Mouse (Mus musculus) spleen, adult 2 months (tissue): ENCODE measurements at regions not wholly inside any gene's neighbourhood (a gene's known extent, or its start where the extent isn't known, plus 50 kb on each side); places are given as distances from the start of the nearest gene placed in this dataset.

Experiments
- DNase-seq, 2 experiments: peaks; one replicate each; pipeline versions ENCODE4 v3.0.0 to v3.0.0-alpha.2; 2012 to 2021; ENCODE audit warnings: low spot score in 2 of 2, low read depth in 1 of 2
- H3K27ac ChIP-seq: fragments of 200-500 bp; 2 replicates; pipeline ENCODE4 v1.5.1; 2012; ENCODE audit warnings: low read length, inconsistent platforms; ENCODE audit not compliant: insufficient read depth
- H3K27me3 ChIP-seq: fragments of 200-500 bp; 2 replicates; pipeline ENCODE4 v1.6.1; 2012; ENCODE audit warnings: mild to moderate bottlenecking, moderate library complexity, low read length, inconsistent platforms; ENCODE audit not compliant: control insufficient read depth, insufficient read depth
- H3K36me3 ChIP-seq: fragments of 200-500 bp; 2 replicates; pipeline ENCODE4 v1.6.1; 2012; ENCODE audit warnings: mild to moderate bottlenecking, low read length, inconsistent platforms; ENCODE audit not compliant: control insufficient read depth, insufficient read depth
- H3K4me1 ChIP-seq: fragments of 200-500 bp; 2 replicates; pipeline ENCODE4 v1.6.1; 2011; ENCODE audit warnings: inconsistent platforms; ENCODE audit not compliant: control insufficient read depth, insufficient read depth, insufficient read length
- H3K4me3 ChIP-seq: fragments of 200-500 bp; 2 replicates; pipeline ENCODE4 v1.5.1; 2011; ENCODE audit warnings: mild to moderate bottlenecking, inconsistent platforms; ENCODE audit not compliant: insufficient read depth, insufficient read length; ENCODE audit errors: extremely low read depth
- CTCF ChIP-seq: fragments of 200-500 bp; IDR thresholded peaks from 2 replicates; pipeline ENCODE4 v1.5.1; 2011; ENCODE audit warnings: mild to moderate bottlenecking, inconsistent platforms; ENCODE audit not compliant: insufficient read depth, insufficient read length, insufficient replicate concordance; ENCODE audit errors: extremely low read depth
- POLR2A ChIP-seq: fragments of 200-500 bp; IDR thresholded peaks from 2 replicates; pipeline ENCODE4 v1.6.1; 2011; ENCODE audit warnings: low read depth, low read length, inconsistent platforms
- WGBS: fragments of 180-500 bp; shearing (Covaris S2); methylation state at CpG from one replicate; pipeline ENCODE4 v1.1.7; 2018; 5-methylcytosine and 5-hydroxymethylcytosine counted together

GRCm38 (mm10) chr7:36322181-36322580, 375.7 kb upstream of the Tshz3 start:
- TF ChIP-seq CTCF (no peak), POLR2A (no peak)
- no peak overlapping the region for H3K27ac ChIP-seq
- DNase-seq = no peak
- no peak overlapping the region for H3K4me3 ChIP-seq
- no peaks in the 10 kb centered on the region for H3K27me3 ChIP-seq
- H3K36me3 ChIP-seq = no peaks in the 10 kb centered on the region
- 80% methylated on average over 4 of the region's 4 CpGs for WGBS
- H3K4me1 ChIP-seq = no peaks in the 10 kb centered on the region

- Histone ChIP-seq H3K4me3 (no peak overlapping the region), H3K36me3 (no peaks in the 10 kb centered on the region), H3K27me3 (no peaks in the 10 kb centered on the region), H3K27ac (no peak overlapping the region), H3K4me1 (no peaks in the 10 kb centered on the region)
- TF ChIP-seq POLR2A (no peak), CTCF (no peak)
- 80% methylated on average over 3 of the region's 3 CpGs for WGBS
- DNase-seq = no peak
Observed at GRCm38 (mm10) chr7:36317466-36318212, 380.3 kb upstream of the Tshz3 start.

GRCm38 (mm10) chr7:36313751-36314150, 384.2 kb upstream of the Tshz3 start:
- no peak for DNase-seq
- Histone ChIP-seq H3K27me3 (no peaks in the 10 kb centered on the region), H3K27ac (no peak overlapping the region), H3K36me3 (no peaks in the 10 kb centered on the region), H3K4me3 (no peak overlapping the region), H3K4me1 (no peaks in the 10 kb centered on the region)
- 85% methylated on average over 1 of the region's 1 CpGs for WGBS
- no peak for TF ChIP-seq POLR2A
- no peak for TF ChIP-seq CTCF

- Histone ChIP-seq H3K4me1 (no peaks in the 10 kb centered on the region), H3K4me3 (no peak overlapping the region), H3K36me3 (no peaks in the 10 kb centered on the region), H3K27me3 (no peaks in the 10 kb centered on the region), H3K27ac (no peak overlapping the region)
- no peak for DNase-seq
- TF ChIP-seq CTCF (no peak), POLR2A (no peak)
- 87% methylated on average over 5 of the region's 5 CpGs for WGBS
Observed at GRCm38 (mm10) chr7:36309761-36310605, 387.9 kb upstream of the Tshz3 start.

- no peak for DNase-seq
- H3K36me3 ChIP-seq = no peaks in the 10 kb centered on the region
Observed at GRCm38 (mm10) chr7:36308726-36309125, 389.2 kb upstream of the Tshz3 start.

GRCm38 (mm10) chr7:36308106-36308620, 389.8 kb upstream of the Tshz3 start:
- no peak overlapping the region for H3K4me3 ChIP-seq
- 84% methylated on average over 10 of the region's 10 CpGs for WGBS
- TF ChIP-seq CTCF (no peak), POLR2A (no peak)

More at GRCm38 (mm10) chr7:36308726-36309125, 389.2 kb upstream of the Tshz3 start:
- WGBS = 86% methylated on average over 9 of the region's 9 CpGs
- TF ChIP-seq POLR2A (no peak), CTCF (no peak)
- no peaks in the 10 kb centered on the region for H3K4me1 ChIP-seq
- H3K27ac ChIP-seq = no peak overlapping the region
- H3K4me3 ChIP-seq = no peak overlapping the region
- no peaks in the 10 kb centered on the region for H3K27me3 ChIP-seq

GRCm38 (mm10) chr7:36277275-36277674, 420.6 kb upstream of the Tshz3 start:
- H3K27ac ChIP-seq = no peak overlapping the region
- no peaks in the 10 kb centered on the region for H3K4me1 ChIP-seq
- TF ChIP-seq POLR2A = no peak
- TF ChIP-seq CTCF = no peak
- no peak overlapping the region for H3K4me3 ChIP-seq
- H3K36me3 ChIP-seq = no peaks in the 10 kb centered on the region
- H3K27me3 ChIP-seq = no peaks in the 10 kb centered on the region
- DNase-seq = no peak

More at GRCm38 (mm10) chr7:36308106-36308620, 389.8 kb upstream of the Tshz3 start:
- DNase-seq = no peak
- H3K4me1 ChIP-seq = no peaks in the 10 kb centered on the region
- no peak overlapping the region for H3K27ac ChIP-seq
- H3K27me3 ChIP-seq = no peaks in the 10 kb centered on the region
- no peaks in the 10 kb centered on the region for H3K36me3 ChIP-seq
